Mouse (Mus musculus) embryo, embryonic 10.5 days (tissue): ENCODE results near the gene Rpl3.

Source experiments
- DNase-seq: peaks from one replicate; pipeline ENCODE4 v3.0.0-alpha.2; 2015; ENCODE audit warnings: low spot score

Rpl3 gene

DNA sequence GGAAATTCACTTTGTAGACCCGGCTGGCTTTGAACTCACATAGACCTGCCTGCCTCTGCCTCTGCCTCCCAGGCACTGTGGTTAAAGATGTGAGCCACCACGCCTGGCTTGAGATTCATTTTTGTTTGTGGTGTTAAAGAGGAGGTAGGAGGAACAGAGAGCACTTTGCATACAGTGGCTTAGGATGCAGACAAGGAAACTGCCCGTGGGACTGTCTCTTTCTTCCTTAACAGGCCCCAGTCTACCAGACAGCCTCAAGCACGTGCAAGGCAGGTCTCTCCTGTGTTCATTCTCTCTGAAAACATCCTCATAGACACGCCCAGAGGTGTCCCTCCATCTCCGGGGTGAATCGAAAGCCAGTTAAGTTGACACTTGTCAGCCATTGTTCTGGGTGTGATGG, 57.3 kb downstream of the Rpl3 start:
- no peak for DNase-seq

DNA sequence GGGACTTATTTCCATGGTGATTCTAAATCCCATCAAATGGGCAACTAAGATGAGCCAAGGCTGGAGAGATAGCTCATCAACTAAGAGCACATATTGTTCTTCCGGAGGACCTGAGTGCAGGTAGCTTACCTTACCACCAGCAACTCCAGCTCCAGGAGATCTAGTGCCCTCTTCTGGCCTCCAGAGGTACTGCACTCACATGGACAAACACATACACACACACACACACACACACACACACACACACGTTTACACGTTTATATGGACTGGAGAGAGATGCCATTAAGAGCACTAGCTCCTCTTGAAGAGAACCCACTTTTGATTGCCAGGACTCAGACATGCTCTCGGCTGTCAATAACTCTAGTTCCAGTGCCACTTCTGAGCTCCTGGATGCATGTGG, 60.5 kb downstream of the Rpl3 start:
- DNase-seq: no peak

DNA sequence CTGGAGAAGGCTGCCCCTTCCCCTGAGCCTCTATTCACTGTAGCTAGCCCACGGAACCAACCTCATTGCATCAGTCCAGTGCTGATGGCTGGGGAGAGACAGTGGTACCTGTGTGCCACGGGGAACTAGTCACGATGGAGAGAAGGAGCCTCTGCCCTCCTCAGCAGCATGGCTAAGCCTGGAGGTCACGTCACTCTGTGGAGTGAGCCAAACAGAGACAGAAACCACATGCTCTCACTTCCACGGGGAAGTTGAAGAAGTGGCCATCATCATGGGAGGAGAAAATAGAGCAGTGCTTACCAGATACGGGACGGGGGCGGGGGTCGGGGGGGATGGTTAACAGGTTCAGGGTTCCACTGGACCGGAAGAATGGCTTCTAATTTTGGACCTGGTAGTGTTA, 61.3 kb downstream of the Rpl3 start:
- no peak for DNase-seq

DNA sequence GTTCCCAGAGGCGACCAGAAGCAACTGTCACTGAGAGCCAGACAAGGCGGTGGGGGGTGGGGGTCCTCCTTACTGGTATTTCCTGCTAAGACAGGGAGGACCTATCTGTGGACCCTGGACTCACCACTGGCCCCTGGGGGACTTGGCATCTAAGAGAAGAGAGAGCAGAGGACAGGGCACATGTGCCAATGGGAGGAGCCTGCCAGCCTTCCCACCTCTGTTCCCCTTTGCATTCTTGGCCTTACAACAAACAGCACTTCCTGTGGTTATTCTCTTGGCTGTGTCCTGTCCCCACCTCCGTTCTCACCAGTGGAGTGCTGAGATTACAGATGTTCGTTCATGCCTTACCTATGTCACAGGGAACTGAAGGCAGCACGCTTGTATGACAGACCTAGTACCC, 62.8 kb downstream of the Rpl3 start:
- DNase-seq: no peak
